Mouse (Mus musculus) liver, postnatal 0 days (tissue): ENCODE results near the gene Srpk2.

Experiments used
- CTCF ChIP-seq: sonication (generic); IDR thresholded peaks from 2 replicates; pipeline ENCODE4 v1.5.1; 2016; ENCODE audit warnings: antibody characterized with exemption, low read depth
- EP300 ChIP-seq: IDR thresholded peaks from 2 replicates; pipeline ENCODE4 v1.6.1; 2016; ENCODE audit warnings: antibody characterized with exemption, low read depth, mild to moderate bottlenecking

GRCm38 (mm10) chr5:23617104-23617415 lies 67.4 kb downstream of the Srpk2 start:
- no peak for TF ChIP-seq CTCF
- TF ChIP-seq EP300, result no peak
